Mouse (Mus musculus): ENCODE data around the gene Abce1.

GRCm38 (mm10) chr8:79653736-79654135 lies 57.8 kb downstream of the Abce1 start:
- no peak for TF ChIP-seq CTCF (IDR thresholded peaks at IDR 0.05)
- TF ChIP-seq EP300 (IDR thresholded peaks at IDR 0.05) = no peak
